Mouse (Mus musculus) monocyte, adult 2 months (primary cell): ENCODE results near the gene Trio.

Experiments
- DNase-seq, 2 experiments: peaks; one replicate each; pipeline ENCODE4 v3.0.0; 2022; ENCODE audit warnings: low spot score in 2 of 2, low read depth in 1 of 2

Gene Trio

GRCm38 (mm10) chr15:28041158-28041865, 15.7 kb upstream of the Trio start:
- no peak for DNase-seq

- DNase-seq, result no peak
Measured at GRCm38 (mm10) chr15:28037651-28038050, 12.0 kb upstream of the Trio start.

GRCm38 (mm10) chr15:28035601-28036000, 10.0 kb upstream of the Trio start:
- no peak for DNase-seq

GRCm38 (mm10) chr15:28034636-28035035, 9.0 kb upstream of the Trio start:
- no peak for DNase-seq

- DNase-seq, result no peak
Measured at GRCm38 (mm10) chr15:28029371-28029770, 3.7 kb upstream of the Trio start.

GRCm38 (mm10) chr15:28028542-28028941, 2.9 kb upstream of the Trio start:
- DNase-seq, result no peak

GRCm38 (mm10) chr15:28026167-28026481, 476 bp upstream of the Trio start:
- no peak for DNase-seq

- DNase-seq, result peak in 1 of 2 experiments; percentile 2
Measured at GRCm38 (mm10) chr15:28024965-28025338, 696 bp downstream of the Trio start.

- DNase-seq, result peak in 1 of 2 experiments; percentile 1
Measured at GRCm38 (mm10) chr15:28024031-28024964, 1.4 kb downstream of the Trio start.

- no peak for DNase-seq
Measured at GRCm38 (mm10) chr15:28021591-28022209, 3.9 kb downstream of the Trio start.

GRCm38 (mm10) chr15:28019393-28020070, 6.1 kb downstream of the Trio start:
- no peak for DNase-seq

- no peak for DNase-seq
Measured at GRCm38 (mm10) chr15:28007516-28007915, 18.1 kb downstream of the Trio start.

- no peak for DNase-seq
Measured at GRCm38 (mm10) chr15:28004192-28004767, 21.4 kb downstream of the Trio start.

GRCm38 (mm10) chr15:28002515-28002914, 23.1 kb downstream of the Trio start:
- no peak for DNase-seq

GRCm38 (mm10) chr15:28001299-28001698, 24.3 kb downstream of the Trio start:
- DNase-seq, result no peak

GRCm38 (mm10) chr15:27998621-27999359, 26.9 kb downstream of the Trio start:
- no peak for DNase-seq

- no peak for DNase-seq
Measured at GRCm38 (mm10) chr15:27997917-27998316, 27.7 kb downstream of the Trio start.

GRCm38 (mm10) chr15:27997391-27997841, 28.2 kb downstream of the Trio start:
- DNase-seq, result no peak

- DNase-seq, result no peak
Measured at GRCm38 (mm10) chr15:27996750-27997149, 28.9 kb downstream of the Trio start.

GRCm38 (mm10) chr15:27995421-27995820, 30.2 kb downstream of the Trio start:
- no peak for DNase-seq
